Mouse (Mus musculus) forebrain, embryonic 16.5 days (tissue): ENCODE results near the gene Lrrc41. TPM values are rescaled to one million over a fixed set of nuclear protein-coding genes. Genes with fewer than 3 reads are reported as not detected.

Source experiments
- ATAC-seq: fragments of 200-750 bp; cut with Nextera tagmentation; 2 replicates; pipeline ENCODE4 v1.8.0; 2017; ENCODE audit warnings: mild to moderate bottlenecking, moderate library complexity
- H3K27ac ChIP-seq: fragments of 300-500 bp; sonication (generic); 2 replicates; pipeline ENCODE4 v1.5.1; 2014; ENCODE audit warnings: low read length, control low read depth
- H3K27me3 ChIP-seq: fragments of 300-500 bp; sonication (generic); replicated peaks from 2 replicates; pipeline ENCODE4 v1.6.1; 2014; ENCODE audit warnings: low read length; ENCODE audit not compliant: control insufficient read depth, insufficient read depth
- H3K36me3 ChIP-seq: fragments of 300-500 bp; sonication (generic); 2 replicates; pipeline ENCODE4 v1.6.1; 2014; ENCODE audit not compliant: control insufficient read depth, insufficient read depth
- H3K4me1 ChIP-seq: fragments of 300-500 bp; sonication (generic); replicated peaks from 2 replicates; pipeline ENCODE4 v1.6.1; 2014; ENCODE audit warnings: low read length; ENCODE audit not compliant: control insufficient read depth, insufficient read depth
- H3K4me2 ChIP-seq: fragments of 300-500 bp; sonication (generic); 2 replicates; pipeline ENCODE4 v1.6.1; 2014; ENCODE audit warnings: mild to moderate bottlenecking, low read length, control low read depth
- H3K4me3 ChIP-seq: fragments of 300-500 bp; sonication (generic); replicated peaks from 2 replicates; pipeline ENCODE4 v1.5.1; 2014; ENCODE audit warnings: mild to moderate bottlenecking, low read length, control low read depth
- H3K9ac ChIP-seq: fragments of 300-500 bp; sonication (generic); replicated peaks from 2 replicates; pipeline ENCODE4 v1.6.1; 2014; ENCODE audit warnings: low read depth, low read length, control low read depth
- H3K9me3 ChIP-seq: fragments of 300-500 bp; sonication (generic); 2 replicates; pipeline ENCODE4 v1.6.1; 2016; ENCODE audit warnings: low read length; ENCODE audit not compliant: control insufficient read depth
- WGBS: fragments of 180-500 bp; shearing (Covaris S2); extraction: QIAGEN DNeasy Blood & Tissue Kit; methylation state at CpG from one replicate; pipeline ENCODE4 v1.1.7; 2014; 5-methylcytosine and 5-hydroxymethylcytosine counted together
- polyA plus RNA-seq: library from polyadenylated mRNA; unstranded; fragments of >200 nt; fragmentation: Nextera tagmentation; extraction: Ambion mirVana; gene quantifications from 2 replicates; pipeline ENCODE4 v1.2.1, GENCODE M21; 2015

Lrrc41 gene
- polyA plus RNA-seq, 1 experiment from 2014 or later: 67.0 TPM

- Histone ChIP-seq H3K9ac (no peak overlapping the region), H3K4me2 (no peak overlapping the region), H3K9me3 (no peaks in the 10 kb centered on the region), H3K36me3 (no peaks in the 10 kb centered on the region; the same call in 1 of the 2 replicates), H3K4me3 (no peak overlapping the region), H3K27me3 (no peaks in the 10 kb centered on the region), H3K27ac (no peak overlapping the region), H3K4me1 (no peaks in the 10 kb centered on the region)
- WGBS: 97% methylated on average over 6 of the region's 6 CpGs
- no peak for ATAC-seq
Measured at GRCm38 (mm10) chr4:116110695-116111094, 35.6 kb downstream of the Lrrc41 start.

GRCm38 (mm10) chr4:116111486-116111885 is 36.4 kb downstream of the Lrrc41 start:
- no peak overlapping the region for H3K4me2 ChIP-seq
- no peaks in the 10 kb centered on the region for H3K4me1 ChIP-seq
- no peak overlapping the region for H3K4me3 ChIP-seq
- no peaks in the 10 kb centered on the region for H3K27me3 ChIP-seq
- no peak overlapping the region for H3K9ac ChIP-seq
- no peak for ATAC-seq
- no peaks in the 10 kb centered on the region; the same call in 1 of the 2 replicates for H3K36me3 ChIP-seq
- H3K9me3 ChIP-seq: no peaks in the 10 kb centered on the region
- H3K27ac ChIP-seq: no peak overlapping the region
- 42% methylated on average over 2 of the region's 2 CpGs for WGBS

- no peaks in the 10 kb centered on the region for H3K36me3 ChIP-seq
- WGBS: 0% methylated on average over 1 of the region's 1 CpGs
- ATAC-seq: no peak
- no peaks in the 10 kb centered on the region for H3K27me3 ChIP-seq
- H3K4me3 ChIP-seq: peak overlapping the region; percentile 60
- H3K9me3 ChIP-seq: no peaks in the 10 kb centered on the region
- peak overlapping the region; percentile 55; the same call in 1 of the 2 replicates for H3K9ac ChIP-seq
- no peak overlapping the region for H3K27ac ChIP-seq
- peak overlapping the region; percentile 76 for H3K4me2 ChIP-seq
- H3K4me1 ChIP-seq: peaks cover 17% of the 10 kb centered on the region
Measured at GRCm38 (mm10) chr4:116122762-116123161, 47.7 kb downstream of the Lrrc41 start.

GRCm38 (mm10) chr4:116123602-116124519 is 48.8 kb downstream of the Lrrc41 start, which contains the start of the genes Rad54l and Pomgnt1:
Rad54l (minus strand) TSS chr4:116123690.
Pomgnt1 (plus strand) TSS chr4:116123840.
- peaks cover 17% of the 10 kb centered on the region for H3K4me1 ChIP-seq
- H3K27me3 ChIP-seq: no peaks in the 10 kb centered on the region
- H3K36me3 ChIP-seq: no peaks in the 10 kb centered on the region
- H3K4me2 ChIP-seq: peak within 1 kb of the TSS; percentile 76
- H3K27ac ChIP-seq: peak within 1 kb of the TSS; percentile 59
- peak within 1 kb of the TSS; percentile 60 for H3K4me3 ChIP-seq
- 1% methylated on average over 24 of the region's 24 CpGs for WGBS
- H3K9ac ChIP-seq: peak within 1 kb of the TSS; percentile 55
- ATAC-seq: peak; percentile 99
- no peaks in the 10 kb centered on the region for H3K9me3 ChIP-seq

- H3K4me2 ChIP-seq: no peak overlapping the region
- H3K4me3 ChIP-seq: no peak overlapping the region
- H3K27me3 ChIP-seq: no peaks in the 10 kb centered on the region
- no peak for ATAC-seq
- no peak overlapping the region for H3K9ac ChIP-seq
- no peaks in the 10 kb centered on the region for H3K36me3 ChIP-seq
- 96% methylated on average over 4 of the region's 4 CpGs for whole genome bisulfite sequencing
- H3K27ac ChIP-seq: no peak overlapping the region
- H3K9me3 ChIP-seq: no peaks in the 10 kb centered on the region
- peaks cover 17% of the 10 kb centered on the region for H3K4me1 ChIP-seq
Measured at GRCm38 (mm10) chr4:116125803-116126386, 50.8 kb downstream of the Lrrc41 start.

- H3K4me1 ChIP-seq: peaks cover 11% of the 10 kb centered on the region
- 75% methylated on average over 6 of the region's 6 CpGs for WGBS
- ATAC-seq: no peak
- H3K36me3 ChIP-seq: no peaks in the 10 kb centered on the region
- no peak overlapping the region for H3K4me3 ChIP-seq
- H3K9me3 ChIP-seq: no peaks in the 10 kb centered on the region
- no peaks in the 10 kb centered on the region for H3K27me3 ChIP-seq
- no peak overlapping the region for H3K27ac ChIP-seq
- no peak overlapping the region for H3K4me2 ChIP-seq
- no peak overlapping the region for H3K9ac ChIP-seq
Measured at GRCm38 (mm10) chr4:116127956-116128355, 52.9 kb downstream of the Lrrc41 start.

- WGBS: 87% methylated on average over 4 of the region's 4 CpGs
- H3K9ac ChIP-seq: no peak overlapping the region
- no peaks in the 10 kb centered on the region for H3K9me3 ChIP-seq
- H3K36me3 ChIP-seq: no peaks in the 10 kb centered on the region
- H3K27ac ChIP-seq: no peak overlapping the region
- no peak overlapping the region for H3K4me2 ChIP-seq
- no peak for ATAC-seq
- no peaks in the 10 kb centered on the region for H3K27me3 ChIP-seq
- no peaks in the 10 kb centered on the region for H3K4me1 ChIP-seq
- H3K4me3 ChIP-seq: no peak overlapping the region
Measured at GRCm38 (mm10) chr4:116133126-116133525, 58.1 kb downstream of the Lrrc41 start.

GRCm38 (mm10) chr4:116134990-116135389 is 59.9 kb downstream of the Lrrc41 start:
- 26% methylated on average over 2 of the region's 2 CpGs for WGBS
- H3K27me3 ChIP-seq: no peaks in the 10 kb centered on the region

GRCm38 (mm10) chr4:116137421-116137996 is 62.4 kb downstream of the Lrrc41 start:
- Histone ChIP-seq H3K4me3 (no peak overlapping the region), H3K9ac (no peak overlapping the region), H3K4me1 (no peaks in the 10 kb centered on the region), H3K36me3 (no peaks in the 10 kb centered on the region), H3K27me3 (no peaks in the 10 kb centered on the region), H3K4me2 (no peak overlapping the region), H3K27ac (no peak overlapping the region), H3K9me3 (no peaks in the 10 kb centered on the region)
- ATAC-seq: no peak
- WGBS: 56% methylated on average over 13 of the region's 13 CpGs

More at GRCm38 (mm10) chr4:116134990-116135389, 59.9 kb downstream of the Lrrc41 start:
- H3K9me3 ChIP-seq: no peaks in the 10 kb centered on the region
- H3K4me2 ChIP-seq: no peak overlapping the region
- no peak overlapping the region for H3K9ac ChIP-seq
- H3K36me3 ChIP-seq: no peaks in the 10 kb centered on the region
- ATAC-seq: peak; percentile 33; the same call in 1 of the 2 replicates
- H3K4me3 ChIP-seq: no peak overlapping the region
- H3K27ac ChIP-seq: no peak overlapping the region
- H3K4me1 ChIP-seq: no peaks in the 10 kb centered on the region
